Mouse (Mus musculus) left cerebral cortex, postnatal 36 days (tissue): ENCODE measurements at regions not wholly inside any gene's neighbourhood (a gene's known extent, or its start where the extent isn't known, plus 50 kb on each side); places are given as distances from the start of the nearest gene placed in this dataset.

ENCODE experiments used
- DNase-seq, 2 experiments: peaks; one replicate each; pipeline ENCODE4 v3.0.0; 2021 to 2022; ENCODE audit warnings: low spot score in 2 of 2, mixed read lengths in 1 of 2
- intact Hi-C: fragments of 180-260 bp; cut with DNase I; formaldehyde crosslinking; loops from one replicate; pipeline ENCODE4 v1.15.1; 2025

GRCm38 (mm10) chr7:94116899-94117521 lies 1037.3 kb downstream of the Fam181b start:
- intact Hi-C loops = no loop called here
- DNase-seq = no peak

DNA sequence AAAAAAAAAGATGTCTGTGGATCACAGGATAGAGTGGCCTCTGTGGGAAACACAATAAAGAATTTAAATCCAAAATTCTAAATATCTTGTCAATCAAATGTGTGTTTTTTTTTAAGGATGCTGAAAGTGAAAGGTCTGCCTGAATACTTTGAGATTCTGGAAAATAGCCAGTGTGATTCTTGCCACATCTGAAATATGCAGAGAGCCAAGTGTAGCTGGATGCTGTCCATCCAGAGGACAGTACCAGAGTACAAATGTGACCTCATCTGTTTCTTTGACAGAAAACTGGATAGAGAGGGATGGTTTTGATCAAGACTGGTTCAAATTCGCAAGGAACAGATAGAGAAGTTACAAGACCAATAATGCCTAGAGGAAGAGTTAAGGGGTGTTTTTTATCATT lies 1044.1 kb downstream of the Fam181b start:
- intact Hi-C loops = no loop called here
- DNase-seq = no peak

GRCm38 (mm10) chr7:94154221-94154620 lies 1074.6 kb downstream of the Fam181b start:
- DNase-seq = no peak
- intact Hi-C loops = no loop called here

- intact Hi-C loops = no loop called here
- DNase-seq = no peak
Measured at GRCm38 (mm10) chr7:94155458-94155857, 1075.8 kb downstream of the Fam181b start.

DNA sequence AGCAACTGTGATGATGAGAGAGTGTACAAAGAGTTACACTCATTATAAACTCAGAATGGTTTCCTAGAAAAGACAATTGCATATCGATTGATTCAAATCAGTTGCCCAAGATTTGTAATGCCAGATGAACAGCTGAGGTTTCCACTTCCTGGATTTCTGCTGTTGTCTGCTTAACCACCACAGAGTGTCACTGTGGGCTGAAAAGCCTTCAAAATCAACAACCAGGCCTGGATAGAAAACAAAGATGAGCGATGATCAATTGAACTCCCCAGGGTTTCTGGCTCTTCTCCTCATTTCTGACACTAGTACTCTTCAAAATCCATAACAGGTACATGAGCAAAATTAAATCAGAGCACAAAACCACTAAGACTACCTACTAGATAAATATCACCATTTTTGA lies 1100.4 kb downstream of the Fam181b start:
- no peak for DNase-seq
- intact Hi-C loops = no loop called here

GRCm38 (mm10) chr7:94212341-94212740 lies 1132.7 kb downstream of the Fam181b start:
- no peak for DNase-seq
- intact Hi-C loops = no loop called here

- intact Hi-C loops = no loop called here
- no peak for DNase-seq
Measured at GRCm38 (mm10) chr7:94227482-94227881, 1147.8 kb downstream of the Fam181b start.

DNA sequence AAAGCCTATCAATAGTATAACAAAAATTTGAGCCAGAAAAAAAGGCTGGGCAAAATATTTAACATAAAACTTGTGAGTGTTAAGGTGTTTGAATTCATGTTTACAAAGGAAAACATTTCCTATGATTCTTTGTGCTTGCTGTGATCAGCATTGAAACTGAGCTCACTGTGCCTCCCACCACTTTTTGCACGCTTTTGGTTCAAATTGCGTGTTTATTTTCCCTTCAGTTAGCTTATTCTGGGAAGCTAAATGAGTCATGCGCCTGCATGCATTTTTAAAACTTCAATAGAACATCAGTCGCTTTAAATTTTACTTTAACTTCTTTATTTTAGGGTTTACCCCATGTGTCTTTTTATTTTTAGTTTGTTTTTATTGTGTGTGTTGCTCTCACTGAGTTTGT lies 1154.0 kb downstream of the Fam181b start:
- intact Hi-C loops = no loop called here
- peak in 1 of 2 experiments; percentile 5 for DNase-seq

DNA sequence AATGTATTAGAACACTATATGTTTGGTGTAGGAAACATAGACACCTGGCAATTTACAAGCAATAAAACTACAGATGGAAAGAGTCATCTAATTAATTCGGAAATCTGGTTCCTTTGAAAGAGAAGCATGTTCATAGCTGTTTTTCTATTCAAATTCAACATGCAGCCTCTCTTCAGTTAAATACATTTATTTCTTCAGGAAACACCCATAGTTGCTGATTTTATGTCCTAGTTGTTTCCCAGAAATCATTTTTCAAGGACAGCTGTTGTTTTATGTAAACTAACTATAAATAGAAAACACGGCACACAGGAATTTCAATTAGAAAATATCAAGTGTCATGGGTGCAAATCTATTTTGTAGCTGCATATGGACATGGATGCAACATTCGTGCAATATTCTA lies 1169.8 kb downstream of the Fam181b start:
- no peak for DNase-seq
- intact Hi-C loops = no loop called here

- DNase-seq = no peak
- intact Hi-C loops = no loop called here
Measured at GRCm38 (mm10) chr7:94268665-94269320, 1189.1 kb downstream of the Fam181b start.

DNA sequence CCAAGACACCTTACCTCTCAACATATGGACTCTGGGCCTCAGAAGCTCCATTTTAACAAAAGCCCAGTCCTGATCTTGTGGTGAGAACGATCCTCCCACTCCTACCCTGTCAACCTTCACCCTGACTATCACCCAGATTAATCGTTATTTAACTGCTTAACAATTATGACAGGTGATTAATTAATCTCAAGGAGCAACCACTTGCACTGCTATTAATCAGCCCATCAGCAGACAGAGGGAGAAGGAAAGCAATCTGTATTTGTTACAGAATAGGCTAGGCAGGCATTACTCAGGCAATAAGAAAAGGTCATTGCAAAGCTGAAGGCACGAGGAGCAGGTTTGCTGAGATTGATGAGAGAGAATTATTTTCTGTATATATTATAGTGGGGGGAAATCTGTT lies 1201.9 kb downstream of the Fam181b start:
- intact Hi-C loops = no loop called here
- DNase-seq = no peak

GRCm38 (mm10) chr7:94282010-94282409 lies 1202.3 kb downstream of the Fam181b start:
- no peak for DNase-seq
- intact Hi-C loops = no loop called here

GRCm38 (mm10) chr7:94283031-94283609 lies 1203.5 kb downstream of the Fam181b start:
- no peak for DNase-seq
- intact Hi-C loops = no loop called here

GRCm38 (mm10) chr7:94305602-94306001 lies 1225.9 kb downstream of the Fam181b start:
- intact Hi-C loops = no loop called here
- DNase-seq = no peak

GRCm38 (mm10) chr7:94314983-94315642 lies 1235.4 kb downstream of the Fam181b start:
- intact Hi-C loops = no loop called here
- DNase-seq = no peak

GRCm38 (mm10) chr7:94332601-94333000 lies 1252.9 kb downstream of the Fam181b start:
- intact Hi-C loops = no loop called here
- no peak for DNase-seq
